Mouse (Mus musculus) MEL-GATA-1-ER (cell line): Measurements from ENCODE around the gene Vim.
"Not testable (repeated sequence)": the region's sequence is repeated elsewhere in the genome, so short reads cannot be mapped to it uniquely, and the experiment has no call there.

Experiments
- DNase-seq: peaks from one replicate; pipeline ENCODE4 v3.0.0-alpha.2; 2012; ENCODE audit warnings: low read depth; ENCODE audit errors: extremely low read depth

The Vim gene

GRCm38 (mm10) chr2:13560396-13560795 lies 13.3 kb upstream of the Vim start:
- no peak for DNase-seq

- DNase-seq = no peak
Measured at GRCm38 (mm10) chr2:13570122-13570521, 3.6 kb upstream of the Vim start.

GRCm38 (mm10) chr2:13572101-13572553 lies 1.6 kb upstream of the Vim start:
- DNase-seq = no peak

GRCm38 (mm10) chr2:13572647-13573407 lies 900 bp upstream of the Vim start:
- DNase-seq = peak; percentile 68

GRCm38 (mm10) chr2:13574066-13574800 lies 506 bp downstream of the Vim start:
- peak; percentile 59 for DNase-seq

- peak; percentile 44 for DNase-seq
Measured at GRCm38 (mm10) chr2:13574801-13575150, 1.0 kb downstream of the Vim start.

GRCm38 (mm10) chr2:13575287-13575801 lies 1.6 kb downstream of the Vim start:
- peak; percentile 63 for DNase-seq

- DNase-seq = no peak
Measured at GRCm38 (mm10) chr2:13575926-13576325, 2.2 kb downstream of the Vim start.

- DNase-seq = no peak
Measured at GRCm38 (mm10) chr2:13577399-13577798, 3.7 kb downstream of the Vim start.

- no peak for DNase-seq
Measured at GRCm38 (mm10) chr2:13578473-13579152, 4.9 kb downstream of the Vim start.

GRCm38 (mm10) chr2:13579315-13579714 lies 5.6 kb downstream of the Vim start:
- DNase-seq = no peak

- peak; percentile 15 for DNase-seq
Measured at GRCm38 (mm10) chr2:13579991-13580390, 6.3 kb downstream of the Vim start.

GRCm38 (mm10) chr2:13582184-13582583 lies 8.5 kb downstream of the Vim start:
- no peak for DNase-seq

GRCm38 (mm10) chr2:13583746-13584145 lies 10.0 kb downstream of the Vim start:
- DNase-seq = not testable (repeated sequence)

GRCm38 (mm10) chr2:13593328-13593727 lies 19.6 kb downstream of the Vim start:
- no peak for DNase-seq

GRCm38 (mm10) chr2:13596965-13597656 lies 23.4 kb downstream of the Vim start:
- DNase-seq = peak; percentile 14

- DNase-seq = no peak
Measured at GRCm38 (mm10) chr2:13598166-13598565, 24.4 kb downstream of the Vim start.

- DNase-seq = no peak
Measured at GRCm38 (mm10) chr2:13603093-13603492, 29.4 kb downstream of the Vim start.

GRCm38 (mm10) chr2:13603636-13604035 lies 29.9 kb downstream of the Vim start:
- not testable (repeated sequence) for DNase-seq

GRCm38 (mm10) chr2:13630136-13630832 lies 56.6 kb downstream of the Vim start:
- no peak for DNase-seq
